Mouse (Mus musculus) ES-Bruce4 (cell line): ENCODE measurements around the gene Armcx4.

Experiments
- CTCF ChIP-seq: IDR thresholded peaks from one replicate; pipeline ENCODE4 v1.8.1; 2011; ENCODE audit warnings: low read depth, low read length
- EP300 ChIP-seq: IDR thresholded peaks from 2 replicates; pipeline ENCODE4 v1.6.1; 2011; ENCODE audit warnings: low read depth, low read length; ENCODE audit not compliant: insufficient read depth

DNA sequence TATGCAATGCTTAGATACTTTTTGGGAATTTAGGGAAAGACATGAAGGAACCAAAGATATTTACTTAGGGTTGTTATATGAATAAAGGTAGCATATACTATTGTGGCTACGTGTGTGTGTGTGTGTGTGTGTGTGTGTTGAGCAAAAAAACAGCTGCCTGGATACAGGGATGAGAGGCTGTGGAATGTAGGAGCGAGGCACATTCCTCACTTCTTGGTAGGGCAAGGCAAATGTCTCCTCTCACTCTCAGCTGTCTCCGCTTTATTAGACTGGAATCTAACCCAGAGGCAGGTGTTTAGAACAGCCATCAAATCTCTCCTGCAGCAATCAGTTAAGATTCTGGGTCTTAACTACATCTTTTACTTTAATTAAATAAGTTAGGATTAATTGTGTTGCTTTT, 30.5 kb downstream of the Armcx4 start:
- no peak for TF ChIP-seq CTCF
- no peak for TF ChIP-seq EP300
